Mouse (Mus musculus) hindbrain, embryonic 12.5 days (tissue): ENCODE results near the gene 1700011M02Rik. TPM values are rescaled to one million over a fixed set of nuclear protein-coding genes. Genes with fewer than 3 reads are reported as not detected.

Source experiments
- polyA plus RNA-seq: library from polyadenylated mRNA; unstranded; fragments of >200 nt; fragmentation: Nextera tagmentation; extraction: Ambion mirVana; gene quantifications from 2 replicates; pipeline ENCODE4 v1.2.1, GENCODE M21; 2016

1700011M02Rik gene
- polyA plus RNA-seq, 1 experiment from 2014 or later = not detected

Other genes with a start within 250 kb of the 1700011M02Rik start
- gene Gm3880, start 221.9 kb upstream of the 1700011M02Rik start, polyA plus RNA-seq = not detected in 2 replicates
- gene Gm9112, start 201.3 kb upstream of the 1700011M02Rik start, polyA plus RNA-seq = not detected in 2 replicates
- not detected in 2 replicates for gene Dmrtc1b, start 201.0 kb upstream of the 1700011M02Rik start, polyA plus RNA-seq
- not detected in 2 replicates for gene Dmrtc1c1, start 105.9 kb upstream of the 1700011M02Rik start, polyA plus RNA-seq
- gene Dmrtc1c2, start 54.3 kb upstream of the 1700011M02Rik start, polyA plus RNA-seq = not detected in 2 replicates
- gene 1700031F05Rik, start 40.9 kb upstream of the 1700011M02Rik start, polyA plus RNA-seq = not detected in 2 replicates
- 0.74 and 0.80 TPM in 2 replicates for gene Dmrtc1a, start 218 bp upstream of the 1700011M02Rik start, polyA plus RNA-seq
- gene 1700018G05Rik, start 19.5 kb downstream of the 1700011M02Rik start, polyA plus RNA-seq = not detected in 2 replicates